Mouse (Mus musculus): ENCODE results near the gene Gm20825. TPM values are rescaled to one million over a fixed set of nuclear protein-coding genes. Genes with fewer than 3 reads are reported as not detected.

Gene Gm20825
- polyA plus RNA-seq (2014; fragmentation: Illumina TruSeq; extraction: RNeasy Lipid Tissue Mini Kit (QIAGEN cat#74804); ENCODE audit: low replicate concordance): not detected

DNA sequence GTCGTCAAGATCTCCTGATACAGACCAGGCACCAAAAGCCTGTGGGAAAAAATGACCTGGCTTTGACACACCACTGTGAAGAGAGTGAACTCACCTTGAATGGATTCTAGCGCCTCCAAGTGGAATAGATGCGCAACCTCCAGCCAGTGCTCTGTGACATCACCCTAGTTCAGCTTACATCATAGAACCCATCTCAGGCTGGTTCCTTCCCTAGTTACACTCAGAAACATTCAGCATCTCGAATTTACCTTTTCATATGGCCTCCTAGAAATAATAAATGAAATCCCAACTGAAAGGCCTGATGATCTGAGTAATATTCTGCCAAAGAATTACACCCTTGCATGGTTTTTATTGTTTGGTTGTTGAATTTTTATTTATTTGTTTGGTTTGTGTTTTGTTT, at the start of gene Gm20825:
TSS of gene Gm20825 (minus strand) at position 101 of the 400 bp plus-strand sequence.

Other genes with a start within 250 kb of the Gm20825 start
- gene Gm29049, start 74.3 kb downstream of the Gm20825 start, polyA plus RNA-seq (2014; fragmentation: Illumina TruSeq; extraction: RNeasy Lipid Tissue Mini Kit (QIAGEN cat#74804); ENCODE audit: low replicate concordance): not detected
- not detected for gene Gm20824, start 186.4 kb upstream of the Gm20825 start, polyA plus RNA-seq (2014; fragmentation: Illumina TruSeq; extraction: RNeasy Lipid Tissue Mini Kit (QIAGEN cat#74804); ENCODE audit: low replicate concordance)